Mouse (Mus musculus): Measurements from ENCODE around the gene Wdr48. TPM values are rescaled to one million over a fixed set of nuclear protein-coding genes. Genes with fewer than 3 reads are reported as not detected.

Gene Wdr48
- polyA plus RNA-seq, 1 experiment: 103 TPM

GRCm38 (mm10) chr9:119932358-119932757, 37.7 kb downstream of the Wdr48 start:
- no peaks in the 10 kb centered on the region for H3K9me3 ChIP-seq (replicated peaks; ENCODE audit: control insufficient read depth, insufficient read depth, low read length, poor library complexity, severe bottlenecking)
- H3K4me3 ChIP-seq (ENCODE audit: low read depth, low read length): no peak overlapping the region
- no peak overlapping the region for H3K9ac ChIP-seq (ENCODE audit: low read depth, poor library complexity, severe bottlenecking)
- H3K27me3 ChIP-seq (ENCODE audit: control insufficient read depth, insufficient read depth, low read length, poor library complexity, severe bottlenecking): no peaks in the 10 kb centered on the region
- TF ChIP-seq POLR2A (IDR thresholded peaks at IDR 0.05; ENCODE audit: insufficient read depth, low read length) (no peak), EP300 (IDR thresholded peaks at IDR 0.05; ENCODE audit: insufficient read depth, low read depth, low read length) (no peak)
- H3K4me1 ChIP-seq (ENCODE audit: control insufficient read depth, insufficient read depth, low read length): peaks cover 2% of the 10 kb centered on the region
- no peak overlapping the region for H3K27ac ChIP-seq (ENCODE audit: insufficient read depth, low read length)
- H3K36me3 ChIP-seq (ENCODE audit: control insufficient read depth, insufficient read depth, low read length, poor library complexity, severe bottlenecking): peaks cover 5% of the 10 kb centered on the region

GRCm38 (mm10) chr9:119933675-119934074, 39.0 kb downstream of the Wdr48 start:
- H3K4me1 ChIP-seq (ENCODE audit: control insufficient read depth, insufficient read depth, low read length): peaks cover 2% of the 10 kb centered on the region
- H3K4me3 ChIP-seq (ENCODE audit: low read depth, low read length): no peak overlapping the region
- H3K9me3 ChIP-seq (replicated peaks; ENCODE audit: control insufficient read depth, insufficient read depth, low read length, poor library complexity, severe bottlenecking): no peaks in the 10 kb centered on the region
- no peak overlapping the region for H3K9ac ChIP-seq (ENCODE audit: low read depth, poor library complexity, severe bottlenecking)
- H3K36me3 ChIP-seq (ENCODE audit: control insufficient read depth, insufficient read depth, low read length, poor library complexity, severe bottlenecking): no peaks in the 10 kb centered on the region; the same call in 1 of the 2 replicates
- H3K27me3 ChIP-seq (ENCODE audit: control insufficient read depth, insufficient read depth, low read length, poor library complexity, severe bottlenecking): no peaks in the 10 kb centered on the region
- H3K27ac ChIP-seq (ENCODE audit: insufficient read depth, low read length): no peak overlapping the region
- no peak for TF ChIP-seq EP300 (IDR thresholded peaks at IDR 0.05; ENCODE audit: insufficient read depth, low read depth, low read length)
- no peak for TF ChIP-seq CTCF (IDR thresholded peaks at IDR 0.05; ENCODE audit: low read depth, low read length)
- TF ChIP-seq POLR2A (IDR thresholded peaks at IDR 0.05; ENCODE audit: insufficient read depth, low read length): no peak

DNA sequence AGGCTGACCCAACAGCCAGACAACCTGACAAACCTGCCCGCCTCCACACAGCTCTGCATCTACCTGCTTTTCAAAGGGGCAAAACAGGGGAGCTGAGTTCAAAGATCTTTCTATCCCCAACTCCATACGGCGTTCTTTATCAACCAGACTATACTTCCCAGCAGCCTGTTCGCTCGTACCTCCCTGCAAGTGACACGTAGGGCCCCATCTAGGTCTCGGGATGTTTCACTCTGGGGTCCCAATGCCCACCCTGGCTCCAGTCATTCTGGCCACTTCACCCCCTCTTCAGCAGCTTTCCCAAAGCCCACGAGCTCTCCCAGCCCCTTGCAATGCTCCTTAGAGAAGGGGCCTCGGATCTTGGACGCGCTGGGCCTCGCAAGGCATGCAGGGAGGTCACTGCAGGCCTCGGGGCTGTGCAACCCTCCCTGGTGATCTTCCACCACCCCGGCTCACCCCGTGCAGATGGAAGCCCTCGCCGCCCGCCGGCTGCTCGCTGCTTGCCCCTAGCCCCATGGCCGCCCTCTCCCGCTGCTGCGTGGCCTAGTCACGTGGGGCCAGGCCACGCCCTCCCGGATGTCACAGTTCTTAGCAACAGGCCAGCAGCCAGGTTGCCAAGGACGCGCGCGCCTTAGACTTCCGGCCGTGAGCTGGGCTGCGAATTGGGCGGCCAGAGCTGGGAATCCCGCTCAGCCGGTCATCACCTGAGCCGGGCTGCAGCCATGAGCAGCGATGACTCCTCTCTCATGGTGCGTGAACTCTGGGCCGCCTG, 42.5 kb downstream of the Wdr48 start, which contains the start of the genes Gorasp1 and Ttc21a:
Gene Gorasp1 (minus strand): TSS at position 561 of the 769 bp plus-strand sequence.
Gene Ttc21a (plus strand): TSS at position 602 of the 769 bp plus-strand sequence.
- Histone ChIP-seq H3K36me3 (ENCODE audit: control insufficient read depth, insufficient read depth, low read length, poor library complexity, severe bottlenecking) (no peaks in the 10 kb centered on the region), H3K9me3 (replicated peaks; ENCODE audit: control insufficient read depth, insufficient read depth, low read length, poor library complexity, severe bottlenecking) (no peaks in the 10 kb centered on the region), H3K4me3 (ENCODE audit: low read depth, low read length) (peak within 1 kb of the TSS; percentile 85), H3K9ac (ENCODE audit: low read depth, poor library complexity, severe bottlenecking) (peak within 1 kb of the TSS; percentile 64), H3K27ac (ENCODE audit: insufficient read depth, low read length) (no peak within 1 kb of the TSS), H3K27me3 (ENCODE audit: control insufficient read depth, insufficient read depth, low read length, poor library complexity, severe bottlenecking) (no peaks in the 10 kb centered on the region), H3K4me1 (ENCODE audit: control insufficient read depth, insufficient read depth, low read length) (peaks cover 2% of the 10 kb centered on the region)
- peak; percentile 53 for TF ChIP-seq POLR2A (IDR thresholded peaks at IDR 0.05; ENCODE audit: insufficient read depth, low read length)
- no peak for TF ChIP-seq CTCF (IDR thresholded peaks at IDR 0.05; ENCODE audit: low read depth, low read length)
- TF ChIP-seq EP300 (IDR thresholded peaks at IDR 0.05; ENCODE audit: insufficient read depth, low read depth, low read length): 0 out of 2 replicates have a peak, but pooled peaks have one; percentile 6

GRCm38 (mm10) chr9:119938496-119938895, 43.8 kb downstream of the Wdr48 start:
- no peak overlapping the region for H3K4me3 ChIP-seq (ENCODE audit: low read depth, low read length)
- H3K27ac ChIP-seq (ENCODE audit: insufficient read depth, low read length): no peak overlapping the region
- no peaks in the 10 kb centered on the region for H3K4me1 ChIP-seq (ENCODE audit: control insufficient read depth, insufficient read depth, low read length)
- H3K9me3 ChIP-seq (replicated peaks; ENCODE audit: control insufficient read depth, insufficient read depth, low read length, poor library complexity, severe bottlenecking): no peaks in the 10 kb centered on the region
- H3K27me3 ChIP-seq (ENCODE audit: control insufficient read depth, insufficient read depth, low read length, poor library complexity, severe bottlenecking): no peaks in the 10 kb centered on the region
- no peak overlapping the region for H3K9ac ChIP-seq (ENCODE audit: low read depth, poor library complexity, severe bottlenecking)
- no peak for TF ChIP-seq CTCF (IDR thresholded peaks at IDR 0.05; ENCODE audit: low read depth, low read length)
- TF ChIP-seq POLR2A (IDR thresholded peaks at IDR 0.05; ENCODE audit: insufficient read depth, low read length): no peak
- no peak for TF ChIP-seq EP300 (IDR thresholded peaks at IDR 0.05; ENCODE audit: insufficient read depth, low read depth, low read length)
- no peaks in the 10 kb centered on the region for H3K36me3 ChIP-seq (ENCODE audit: control insufficient read depth, insufficient read depth, low read length, poor library complexity, severe bottlenecking)

DNA sequence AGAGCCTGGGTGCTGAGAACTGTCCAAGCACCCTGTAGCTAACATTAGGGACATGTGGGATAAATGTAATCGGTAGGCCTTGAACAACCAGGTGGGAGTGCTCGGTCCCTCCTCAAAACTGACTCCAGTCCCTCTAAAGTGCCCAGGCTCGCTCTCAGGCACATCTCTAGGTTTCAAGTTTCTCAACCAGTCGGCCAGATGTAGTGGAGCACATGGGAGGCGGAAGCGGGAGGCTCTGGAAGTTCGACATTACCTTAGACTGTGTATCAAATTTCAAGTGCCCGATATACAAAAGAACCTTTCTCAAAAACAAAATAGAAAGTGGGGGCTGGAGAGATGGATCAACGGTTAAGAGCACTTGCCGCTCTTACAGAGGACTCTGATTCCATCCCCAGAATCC, 45.0 kb downstream of the Wdr48 start:
- no peak overlapping the region for H3K9ac ChIP-seq (ENCODE audit: low read depth, poor library complexity, severe bottlenecking)
- no peaks in the 10 kb centered on the region for H3K27me3 ChIP-seq (ENCODE audit: control insufficient read depth, insufficient read depth, low read length, poor library complexity, severe bottlenecking)
- TF ChIP-seq CTCF (IDR thresholded peaks at IDR 0.05; ENCODE audit: low read depth, low read length): no peak
- no peak for TF ChIP-seq POLR2A (IDR thresholded peaks at IDR 0.05; ENCODE audit: insufficient read depth, low read length)
- no peak for TF ChIP-seq EP300 (IDR thresholded peaks at IDR 0.05; ENCODE audit: insufficient read depth, low read depth, low read length)
- no peak overlapping the region for H3K27ac ChIP-seq (ENCODE audit: insufficient read depth, low read length)
- no peaks in the 10 kb centered on the region for H3K4me1 ChIP-seq (ENCODE audit: control insufficient read depth, insufficient read depth, low read length)
- no peaks in the 10 kb centered on the region for H3K36me3 ChIP-seq (ENCODE audit: control insufficient read depth, insufficient read depth, low read length, poor library complexity, severe bottlenecking)
- H3K4me3 ChIP-seq (ENCODE audit: low read depth, low read length): no peak overlapping the region
- no peaks in the 10 kb centered on the region for H3K9me3 ChIP-seq (replicated peaks; ENCODE audit: control insufficient read depth, insufficient read depth, low read length, poor library complexity, severe bottlenecking)

- H3K9ac ChIP-seq (ENCODE audit: low read depth, poor library complexity, severe bottlenecking): no peak overlapping the region
- no peaks in the 10 kb centered on the region for H3K36me3 ChIP-seq (ENCODE audit: control insufficient read depth, insufficient read depth, low read length, poor library complexity, severe bottlenecking)
- no peak overlapping the region for H3K4me3 ChIP-seq (ENCODE audit: low read depth, low read length)
- TF ChIP-seq CTCF (IDR thresholded peaks at IDR 0.05; ENCODE audit: low read depth, low read length) (no peak), EP300 (IDR thresholded peaks at IDR 0.05; ENCODE audit: insufficient read depth, low read depth, low read length) (no peak), POLR2A (IDR thresholded peaks at IDR 0.05; ENCODE audit: insufficient read depth, low read length) (no peak)
- no peaks in the 10 kb centered on the region for H3K9me3 ChIP-seq (replicated peaks; ENCODE audit: control insufficient read depth, insufficient read depth, low read length, poor library complexity, severe bottlenecking)
- H3K27me3 ChIP-seq (ENCODE audit: control insufficient read depth, insufficient read depth, low read length, poor library complexity, severe bottlenecking): no peaks in the 10 kb centered on the region
- no peaks in the 10 kb centered on the region for H3K4me1 ChIP-seq (ENCODE audit: control insufficient read depth, insufficient read depth, low read length)
- no peak overlapping the region for H3K27ac ChIP-seq (ENCODE audit: insufficient read depth, low read length)
Observed at GRCm38 (mm10) chr9:119941407-119941806, 46.7 kb downstream of the Wdr48 start.

Measured in ES-Bruce4 (cell line).